Mouse (Mus musculus) G1E (cell line): ENCODE measurements around the gene Hectd4. TPM values are rescaled to one million over a fixed set of nuclear protein-coding genes. Genes with fewer than 3 reads are reported as not detected.
A peak's percentile ranks its signal among the peaks of the same experiment; 100 is the strongest.

ENCODE experiments used
- ATAC-seq: 2 replicates; pipeline ENCODE4 v1.8.0; 2016; ENCODE audit warnings: mild to moderate bottlenecking; ENCODE audit not compliant: insufficient number of reproducible peaks, poor library complexity, low FRiP score, severe bottlenecking; ENCODE audit errors: extremely low read depth
- DNase-seq: peaks from one replicate; pipeline ENCODE4 v3.0.0; 2012; ENCODE audit warnings: low spot score
- H3K27me3 ChIP-seq: 2 replicates; pipeline ENCODE4 v1.6.1; 2012; ENCODE audit warnings: mild to moderate bottlenecking, low read length, inconsistent platforms; ENCODE audit not compliant: insufficient read depth
- H3K36me3 ChIP-seq: replicated peaks from 2 replicates; pipeline ENCODE3; 2012; ENCODE audit warnings: mild to moderate bottlenecking, inconsistent platforms
- H3K4me1 ChIP-seq: 2 replicates; pipeline ENCODE4 v1.6.1; 2012; ENCODE audit warnings: low read depth, low read length, inconsistent platforms, mixed read lengths; ENCODE audit not compliant: insufficient read depth
- H3K4me3 ChIP-seq: 2 replicates; pipeline ENCODE4 v1.5.1; 2012; ENCODE audit warnings: low read depth, mild to moderate bottlenecking, inconsistent platforms, low read length, moderate library complexity, mixed read lengths
- H3K9me3 ChIP-seq: replicated peaks from 2 replicates; pipeline ENCODE4 v1.6.1; 2012; ENCODE audit warnings: inconsistent platforms
- CTCF ChIP-seq: IDR thresholded peaks from 2 replicates; pipeline ENCODE4 v1.5.1; 2012; ENCODE audit warnings: low read depth, low read length, inconsistent platforms, mixed read lengths
- GATA1 ChIP-seq: IDR thresholded peaks from 2 replicates; pipeline ENCODE4 v1.6.1; 2012; ENCODE audit warnings: borderline replicate concordance, low read length, inconsistent platforms, mixed read lengths
- GATA2 ChIP-seq: IDR thresholded peaks from 2 replicates; pipeline ENCODE4 v1.6.1; 2012; ENCODE audit warnings: low read depth, low read length, inconsistent platforms, borderline replicate concordance
- POLR2AphosphoS5 ChIP-seq: IDR thresholded peaks from 2 replicates; pipeline ENCODE4 v1.6.1; 2012; ENCODE audit warnings: low read depth, low read length, inconsistent platforms; ENCODE audit not compliant: insufficient replicate concordance
- TAL1 ChIP-seq: conservative IDR thresholded peaks from 2 replicates; pipeline ENCODE4 v1.6.1; 2012; ENCODE audit warnings: low read depth, low read length, inconsistent platforms, mixed read lengths
- polyA plus RNA-seq: library from polyadenylated mRNA; stranded (reverse); fragments of >175 nt; gene quantifications from 2 replicates; pipeline ENCODE4 v1.2.3, GENCODE M21; 2012
- total RNA-seq, 2 experiments: library from RNA; stranded (forward) in 1 of 2; stranded (reverse) in 1 of 2; fragments of 200-1000 nt in 1 of 2; fragments of >200 nt in 1 of 2; fragmentation: Nextera tagmentation in 1 of 2; gene quantifications; 2 replicates each; pipeline ENCODE4 v1.2.3; 2014 to 2017

The Hectd4 gene
- total and polyA plus RNA-seq, 3 experiments, result 22.8 to 177 (median 22.8) TPM

DNA sequence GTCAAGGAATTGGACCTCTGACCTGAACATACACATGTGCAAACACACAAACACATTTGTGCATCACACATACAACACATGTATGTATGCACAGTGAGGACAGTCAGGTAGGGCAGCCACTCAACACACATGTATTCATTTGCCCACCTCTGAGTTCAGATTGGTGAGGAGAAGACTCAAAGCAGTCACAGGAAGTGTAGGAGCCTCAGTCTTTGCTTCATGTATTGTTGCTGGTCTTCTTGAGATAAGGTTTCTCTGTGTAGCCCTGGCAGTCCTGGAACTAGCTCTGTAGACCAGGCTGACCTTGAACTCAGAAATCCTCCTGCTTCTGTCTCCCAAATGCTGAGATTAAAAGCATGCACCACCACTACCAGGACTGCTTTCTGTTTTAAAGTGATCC is 21.2 kb downstream of the Hectd4 start:
- no peaks in the 10 kb centered on the region for H3K27me3 ChIP-seq
- DNase-seq (no peak), ATAC-seq (no peak)
- peaks cover 93% of the 10 kb centered on the region for H3K4me1 ChIP-seq
- H3K36me3 ChIP-seq, result peaks cover 21% of the 10 kb centered on the region
- no peaks in the 10 kb centered on the region for H3K9me3 ChIP-seq
- TF ChIP-seq POLR2AphosphoS5, result no peak
- no peak overlapping the region for H3K4me3 ChIP-seq

DNA sequence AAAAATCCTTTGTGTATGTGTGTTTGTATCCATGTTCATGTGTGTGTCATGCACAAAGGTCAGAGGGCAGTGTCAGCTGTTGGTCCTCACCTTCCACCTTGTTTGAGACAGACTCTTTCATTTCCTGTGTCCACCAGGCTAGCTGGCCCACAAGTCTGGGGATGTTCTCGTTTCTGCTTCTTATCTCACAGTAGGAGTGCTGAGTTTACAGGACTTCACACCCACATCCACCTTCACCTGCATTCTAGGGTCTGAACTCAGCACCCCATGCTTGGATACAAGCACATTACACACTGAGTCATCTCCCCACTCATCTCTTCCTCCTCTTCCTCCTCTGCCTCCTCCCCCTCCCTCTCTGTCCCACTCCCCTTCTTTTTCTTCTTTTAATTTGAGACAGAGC is 22.2 kb downstream of the Hectd4 start:
- ATAC-seq (peak; percentile 6; the same call in 1 of the 2 replicates), DNase-seq (no peak)
- no peaks in the 10 kb centered on the region for H3K9me3 ChIP-seq
- H3K27me3 ChIP-seq, result no peaks in the 10 kb centered on the region
- H3K4me1 ChIP-seq, result peaks cover 89% of the 10 kb centered on the region
- H3K36me3 ChIP-seq, result peaks cover 24% of the 10 kb centered on the region
- H3K4me3 ChIP-seq, result peak overlapping the region; percentile 20; the same call in 1 of the 2 replicates
- TF ChIP-seq CTCF (no peak), POLR2AphosphoS5 (no peak), TAL1 (no peak), GATA1 (no peak)

DNA sequence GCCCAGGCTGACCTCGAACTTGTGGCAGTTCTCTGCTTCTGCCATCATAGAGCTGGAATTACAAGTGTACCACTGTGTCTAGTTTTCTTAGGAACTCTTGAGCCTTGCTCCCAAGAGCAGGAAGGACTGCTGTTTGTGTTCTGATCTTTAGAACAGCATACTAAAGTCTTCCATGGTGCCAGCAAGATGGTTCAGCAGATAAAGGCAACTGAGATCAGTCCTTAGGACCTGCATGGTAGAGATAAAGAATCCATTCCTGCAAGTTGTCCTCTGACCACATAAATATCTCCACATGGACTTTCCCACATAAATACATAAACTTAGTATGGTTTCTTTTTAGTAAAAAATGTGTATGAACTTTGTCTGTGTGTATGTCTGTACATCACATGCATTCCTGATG is 22.7 kb downstream of the Hectd4 start:
- H3K27me3 ChIP-seq, result no peaks in the 10 kb centered on the region
- H3K4me1 ChIP-seq, result peaks cover 90% of the 10 kb centered on the region
- no peaks in the 10 kb centered on the region for H3K9me3 ChIP-seq
- TF ChIP-seq POLR2AphosphoS5, result no peak
- peak; percentile 99 for TF ChIP-seq TAL1
- TF ChIP-seq GATA2, result no peak
- H3K36me3 ChIP-seq, result peaks cover 28% of the 10 kb centered on the region
- ATAC-seq (peak; percentile 55), DNase-seq (no peak)
- no peak overlapping the region for H3K4me3 ChIP-seq

DNA sequence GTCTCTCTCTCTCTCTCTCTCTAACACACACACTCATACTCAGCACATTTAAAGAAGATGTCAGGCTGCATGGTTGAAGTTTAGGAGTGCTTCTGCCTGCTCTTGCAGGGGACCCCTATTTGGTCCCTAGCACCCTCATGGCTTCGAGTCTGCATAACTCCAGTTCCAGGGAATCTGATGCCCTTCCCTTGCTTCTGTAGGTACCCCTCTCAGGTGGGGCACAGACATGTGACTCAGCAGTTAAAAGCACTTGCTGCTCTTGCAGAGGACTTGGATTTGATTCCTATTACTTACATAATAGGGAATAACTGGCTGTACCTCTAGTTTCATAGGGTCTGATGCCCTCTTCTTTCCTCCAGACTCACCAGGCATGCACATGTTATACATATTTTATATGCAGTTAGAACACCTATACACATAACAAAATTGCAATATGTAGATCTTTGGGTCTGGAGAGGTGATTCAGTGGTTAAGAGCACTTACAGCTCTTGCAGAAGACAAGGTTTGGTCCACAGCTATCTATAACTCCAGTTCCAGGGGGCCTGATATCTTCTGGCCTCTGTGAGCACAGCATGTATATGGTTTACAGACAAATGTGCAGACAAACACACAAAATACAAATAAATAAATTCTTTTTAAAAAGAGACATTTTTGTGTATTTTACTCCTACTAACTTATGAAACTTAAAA is 23.8 kb downstream of the Hectd4 start:
- peaks cover 93% of the 10 kb centered on the region for H3K4me1 ChIP-seq
- no peak for TF ChIP-seq GATA2
- no peak for TF ChIP-seq CTCF
- TF ChIP-seq GATA1, result no peak
- TF ChIP-seq TAL1, result no peak
- TF ChIP-seq POLR2AphosphoS5, result no peak
- no peaks in the 10 kb centered on the region for H3K27me3 ChIP-seq
- ATAC-seq, result no peak
- H3K9me3 ChIP-seq, result no peaks in the 10 kb centered on the region
- H3K36me3 ChIP-seq, result peaks cover 33% of the 10 kb centered on the region
- no peak for DNase-seq
- H3K4me3 ChIP-seq, result peak overlapping the region; percentile 10; the same call in 1 of the 2 replicates

DNA sequence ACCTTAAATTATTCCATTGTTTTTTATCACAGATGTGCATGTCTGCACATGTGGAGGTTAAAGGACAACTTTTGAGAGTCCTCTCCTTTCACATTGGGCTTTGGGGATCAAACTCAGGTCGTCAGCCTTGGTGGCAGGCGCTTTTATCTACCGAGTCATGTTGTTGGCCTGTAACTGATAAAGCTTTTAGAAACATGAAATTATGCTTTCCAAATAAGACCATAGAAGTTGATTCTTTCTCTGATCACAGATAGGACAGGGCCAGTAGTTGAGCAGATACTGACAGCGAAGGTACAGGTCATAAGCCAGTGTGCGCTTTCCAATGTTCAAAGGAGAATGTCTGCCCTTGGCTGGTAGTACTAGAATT is 24.3 kb downstream of the Hectd4 start:
- no peaks in the 10 kb centered on the region for H3K27me3 ChIP-seq
- ATAC-seq, result peak; percentile 46; the same call in 1 of the 2 replicates
- TF ChIP-seq GATA2 (no peak), TAL1 (peak; percentile 52; the same call in 1 of the 2 replicates)
- H3K36me3 ChIP-seq, result peaks cover 37% of the 10 kb centered on the region
- H3K4me1 ChIP-seq, result peaks cover 92% of the 10 kb centered on the region
- H3K9me3 ChIP-seq, result no peaks in the 10 kb centered on the region
- H3K4me3 ChIP-seq, result no peak overlapping the region; the same call in 1 of the 2 replicates
- no peak for DNase-seq

DNA sequence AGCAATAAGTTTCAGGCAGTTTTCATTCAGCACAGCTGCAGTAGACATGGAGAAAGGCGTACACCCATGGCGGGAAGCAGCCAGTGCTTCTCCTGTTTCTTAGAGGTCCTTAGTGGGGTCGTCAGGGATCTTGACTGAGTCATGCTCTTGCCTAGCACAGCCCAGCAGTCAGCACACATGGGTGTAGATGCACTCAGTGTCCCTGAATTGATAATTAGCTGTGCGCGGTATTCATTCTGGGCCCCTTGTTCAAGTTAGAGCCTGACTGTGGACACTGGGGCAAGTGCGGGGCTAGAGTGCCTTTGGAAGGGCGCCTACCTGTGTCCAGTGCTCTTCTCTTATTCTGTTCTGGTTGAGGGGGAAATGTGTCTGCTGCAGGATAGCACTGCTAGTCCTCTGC is 25.2 kb downstream of the Hectd4 start:
- DNase-seq, result no peak
- peaks cover 92% of the 10 kb centered on the region for H3K4me1 ChIP-seq
- H3K36me3 ChIP-seq, result peaks cover 39% of the 10 kb centered on the region
- no peak for TF ChIP-seq GATA2
- H3K4me3 ChIP-seq, result peak overlapping the region; percentile 42; the same call in 1 of the 2 replicates
- no peaks in the 10 kb centered on the region for H3K27me3 ChIP-seq
- no peaks in the 10 kb centered on the region for H3K9me3 ChIP-seq
- no peak for ATAC-seq

DNA sequence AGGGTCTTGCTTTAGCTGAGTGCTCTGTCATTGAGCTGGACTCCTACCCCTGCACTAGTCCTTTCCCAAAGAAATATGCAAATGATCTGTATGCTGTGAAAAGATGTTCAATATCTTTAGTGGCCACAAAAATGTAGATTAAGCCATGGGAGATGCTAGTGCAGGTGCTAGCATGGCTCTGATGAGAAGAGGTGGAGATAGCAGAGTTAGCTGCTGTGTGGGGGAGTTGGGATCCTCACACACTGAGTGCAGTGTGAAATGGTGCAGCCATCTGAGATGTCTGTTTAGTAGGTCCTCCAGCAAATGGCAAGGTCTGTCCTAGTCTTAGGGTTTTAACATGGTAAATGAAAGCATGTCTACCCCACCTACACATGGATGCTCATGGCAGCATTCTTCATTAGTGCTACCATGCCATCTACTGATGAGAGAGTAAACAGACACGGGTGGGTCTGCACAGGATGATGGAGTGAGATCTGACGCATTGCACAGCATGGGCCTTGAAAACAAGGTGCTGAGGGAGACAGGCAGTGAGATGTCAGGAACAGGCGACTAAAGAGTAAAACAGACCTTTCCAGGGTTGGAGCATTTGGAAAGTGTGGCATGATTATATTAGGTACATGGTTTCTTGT is 28.9 kb downstream of the Hectd4 start:
- Histone ChIP-seq H3K9me3 (no peaks in the 10 kb centered on the region), H3K36me3 (peaks cover 56% of the 10 kb centered on the region), H3K4me1 (peaks cover 85% of the 10 kb centered on the region), H3K27me3 (no peaks in the 10 kb centered on the region; the same call in 1 of the 2 replicates), H3K4me3 (no peak overlapping the region)
- TF ChIP-seq CTCF (no peak), GATA2 (no peak), POLR2AphosphoS5 (no peak), GATA1 (no peak)
- DNase-seq (no peak), ATAC-seq (no peak)
